Mouse (Mus musculus) forebrain, embryonic 12.5 days (tissue): ENCODE data around the gene Lag3. TPM values are rescaled to one million over a fixed set of nuclear protein-coding genes. Genes with fewer than 3 reads are reported as not detected.

Experiments
- ATAC-seq: fragments of 200-750 bp; cut with Nextera tagmentation; 2 replicates; pipeline ENCODE4 v1.8.0; 2017; ENCODE audit warnings: moderate TSS enrichment; ENCODE audit not compliant: low FRiP score
- H3K27ac ChIP-seq: fragments of 300-500 bp; sonication (generic); 2 replicates; pipeline ENCODE4 v1.5.1; 2016; ENCODE audit warnings: mild to moderate bottlenecking
- H3K27me3 ChIP-seq: fragments of 300-500 bp; sonication (generic); 2 replicates; pipeline ENCODE4 v1.6.1; 2016; ENCODE audit warnings: mild to moderate bottlenecking
- H3K36me3 ChIP-seq: fragments of 300-500 bp; sonication (generic); replicated peaks from 2 replicates; pipeline ENCODE4 v1.6.1; 2016; ENCODE audit warnings: mild to moderate bottlenecking
- H3K4me1 ChIP-seq: fragments of 300-500 bp; sonication (generic); 2 replicates; pipeline ENCODE4 v1.6.1; 2016
- H3K4me2 ChIP-seq: fragments of 300-500 bp; sonication (generic); 2 replicates; pipeline ENCODE4 v1.6.1; 2016; ENCODE audit warnings: mild to moderate bottlenecking, moderate library complexity
- H3K4me3 ChIP-seq: fragments of 300-500 bp; sonication (generic); replicated peaks from 2 replicates; pipeline ENCODE4 v1.5.1; 2016; ENCODE audit warnings: mild to moderate bottlenecking
- H3K9ac ChIP-seq: fragments of 300-500 bp; sonication (generic); 2 replicates; pipeline ENCODE4 v1.6.1; 2016; ENCODE audit warnings: mild to moderate bottlenecking
- H3K9me3 ChIP-seq: fragments of 300-500 bp; sonication (generic); 2 replicates; pipeline ENCODE4 v1.6.1; 2016
- WGBS: fragments of 180-500 bp; shearing (Covaris S2); methylation state at CpG from one replicate; pipeline ENCODE4 v1.1.7; 2016; 5-methylcytosine and 5-hydroxymethylcytosine counted together
- polyA plus RNA-seq: library from polyadenylated mRNA; unstranded; fragments of >200 nt; fragmentation: Nextera tagmentation; extraction: Ambion mirVana; gene quantifications from 2 replicates; pipeline ENCODE4 v1.2.1, GENCODE M21; 2016

The Lag3 gene
- polyA plus RNA-seq, 1 experiment from 2014 or later, result 3.0 TPM

DNA sequence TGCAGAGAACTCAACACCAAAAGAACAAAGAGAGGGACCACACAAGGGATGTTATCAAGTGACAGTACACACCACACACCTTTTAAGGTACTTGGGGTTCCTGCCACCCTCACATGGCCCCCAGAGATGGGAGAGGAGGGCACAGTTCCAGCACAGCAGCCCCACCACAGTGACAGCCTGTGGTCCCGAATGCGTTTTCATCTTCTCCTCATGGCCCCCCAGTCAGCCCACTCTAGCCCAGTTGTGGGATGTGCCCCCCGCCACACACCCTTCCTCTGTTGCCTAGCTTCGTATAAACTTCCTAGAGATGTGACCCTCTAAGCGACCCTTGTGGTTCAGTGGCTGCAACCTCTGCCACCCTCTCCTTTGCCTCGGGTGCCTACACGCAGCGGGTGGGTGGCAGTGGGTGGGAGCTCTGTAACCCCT is 25.5 kb downstream of the Lag3 start:
- Histone ChIP-seq H3K4me2 (no peak overlapping the region), H3K27me3 (peaks cover 2% of the 10 kb centered on the region; the same call in 1 of the 2 replicates), H3K4me1 (no peaks in the 10 kb centered on the region), H3K27ac (no peak overlapping the region), H3K9ac (no peak overlapping the region), H3K36me3 (no peaks in the 10 kb centered on the region), H3K9me3 (no peaks in the 10 kb centered on the region), H3K4me3 (no peak overlapping the region)
- no peak for ATAC-seq
- WGBS, result 97% methylated on average over 8 of the region's 8 CpGs

DNA sequence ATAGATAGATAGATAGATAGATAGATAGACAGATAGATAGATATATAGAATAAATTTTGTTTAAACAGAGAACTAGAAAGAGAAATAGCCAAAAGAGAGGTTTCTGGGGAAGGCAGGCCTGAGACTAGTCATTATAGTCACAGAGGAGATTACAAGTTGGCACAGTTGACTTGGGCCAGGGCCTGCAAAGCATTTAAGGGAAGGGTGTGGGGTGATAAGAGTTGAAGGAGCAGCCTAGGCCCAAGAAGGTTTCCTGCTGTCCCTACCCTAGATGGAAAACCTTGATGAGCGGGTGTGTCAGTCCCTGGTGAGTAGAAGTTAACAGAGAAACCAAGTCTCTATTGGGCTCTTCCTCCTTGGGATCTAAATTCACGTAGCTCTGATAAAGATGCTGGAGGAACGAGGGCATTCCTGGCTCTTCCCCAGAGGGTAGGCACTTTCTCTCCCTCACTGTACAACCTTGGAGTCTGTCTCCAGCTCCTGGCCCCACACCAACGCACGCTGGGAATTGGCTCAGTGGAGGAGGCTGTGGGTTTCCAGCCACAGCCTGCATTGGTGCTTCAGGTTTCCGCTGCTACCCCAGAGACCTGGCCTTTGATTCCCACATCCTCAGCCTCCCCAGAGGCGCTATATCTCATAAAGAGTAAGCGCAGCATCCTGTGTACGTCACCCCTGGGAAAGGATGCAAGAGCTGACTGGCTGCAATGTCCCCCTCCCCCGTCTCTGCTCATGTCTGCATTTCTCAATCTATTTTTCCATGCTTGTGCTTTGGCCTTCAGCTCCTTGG is 26.6 kb downstream of the Lag3 start:
- H3K4me2 ChIP-seq, result no peak overlapping the region
- no peak for ATAC-seq
- WGBS, result 78% methylated on average over 10 of the region's 10 CpGs
- no peaks in the 10 kb centered on the region for H3K36me3 ChIP-seq
- H3K27ac ChIP-seq, result no peak overlapping the region
- H3K27me3 ChIP-seq, result peaks cover 2% of the 10 kb centered on the region; the same call in 1 of the 2 replicates
- H3K9ac ChIP-seq, result no peak overlapping the region
- H3K9me3 ChIP-seq, result no peaks in the 10 kb centered on the region
- no peaks in the 10 kb centered on the region for H3K4me1 ChIP-seq
- no peak overlapping the region for H3K4me3 ChIP-seq

GRCm38 (mm10) chr6:124883351-124883750 is 28.2 kb downstream of the Lag3 start:
- Histone ChIP-seq H3K36me3 (no peaks in the 10 kb centered on the region), H3K4me3 (no peak overlapping the region), H3K9me3 (no peaks in the 10 kb centered on the region), H3K27me3 (peaks cover 2% of the 10 kb centered on the region; the same call in 1 of the 2 replicates), H3K4me2 (no peak overlapping the region), H3K4me1 (no peaks in the 10 kb centered on the region), H3K9ac (no peak overlapping the region), H3K27ac (no peak overlapping the region)
- ATAC-seq, result no peak
- 62% methylated on average over 9 of the region's 10 CpGs for whole genome bisulfite sequencing

- Histone ChIP-seq H3K27me3 (peaks cover 2% of the 10 kb centered on the region; the same call in 1 of the 2 replicates), H3K27ac (no peak overlapping the region), H3K9ac (no peak overlapping the region), H3K4me3 (no peak overlapping the region), H3K4me2 (no peak overlapping the region), H3K36me3 (no peaks in the 10 kb centered on the region), H3K9me3 (no peaks in the 10 kb centered on the region), H3K4me1 (no peaks in the 10 kb centered on the region)
- 94% methylated on average over 9 of the region's 9 CpGs for WGBS
- no peak for ATAC-seq
Measured at GRCm38 (mm10) chr6:124881821-124882220, 29.7 kb downstream of the Lag3 start.

- Histone ChIP-seq H3K4me3 (no peak overlapping the region), H3K27me3 (no peaks in the 10 kb centered on the region), H3K9ac (no peak overlapping the region), H3K36me3 (no peaks in the 10 kb centered on the region), H3K4me1 (no peaks in the 10 kb centered on the region), H3K27ac (no peak overlapping the region), H3K4me2 (no peak overlapping the region), H3K9me3 (no peaks in the 10 kb centered on the region)
- WGBS, result 66% methylated on average over 6 of the region's 6 CpGs
- no peak for ATAC-seq
Measured at GRCm38 (mm10) chr6:124879390-124879789, 32.1 kb downstream of the Lag3 start.

- Histone ChIP-seq H3K27ac (no peak overlapping the region), H3K27me3 (no peaks in the 10 kb centered on the region), H3K4me1 (no peaks in the 10 kb centered on the region), H3K36me3 (no peaks in the 10 kb centered on the region), H3K4me3 (no peak overlapping the region), H3K4me2 (no peak overlapping the region), H3K9me3 (no peaks in the 10 kb centered on the region), H3K9ac (no peak overlapping the region)
- no peak for ATAC-seq
- WGBS, result 69% methylated on average over 2 of the region's 3 CpGs
Measured at GRCm38 (mm10) chr6:124874348-124874747, 37.2 kb downstream of the Lag3 start.

GRCm38 (mm10) chr6:124866560-124866959 is 44.9 kb downstream of the Lag3 start:
- WGBS, result 47% methylated on average over 6 of the region's 7 CpGs
- H3K4me2 ChIP-seq, result no peak overlapping the region
- peaks cover 41% of the 10 kb centered on the region for H3K4me1 ChIP-seq
- no peak for ATAC-seq
- H3K9me3 ChIP-seq, result no peaks in the 10 kb centered on the region
- peaks cover 10% of the 10 kb centered on the region for H3K27me3 ChIP-seq
- no peak overlapping the region for H3K9ac ChIP-seq
- H3K27ac ChIP-seq, result no peak overlapping the region
- no peak overlapping the region for H3K4me3 ChIP-seq
- no peaks in the 10 kb centered on the region for H3K36me3 ChIP-seq

DNA sequence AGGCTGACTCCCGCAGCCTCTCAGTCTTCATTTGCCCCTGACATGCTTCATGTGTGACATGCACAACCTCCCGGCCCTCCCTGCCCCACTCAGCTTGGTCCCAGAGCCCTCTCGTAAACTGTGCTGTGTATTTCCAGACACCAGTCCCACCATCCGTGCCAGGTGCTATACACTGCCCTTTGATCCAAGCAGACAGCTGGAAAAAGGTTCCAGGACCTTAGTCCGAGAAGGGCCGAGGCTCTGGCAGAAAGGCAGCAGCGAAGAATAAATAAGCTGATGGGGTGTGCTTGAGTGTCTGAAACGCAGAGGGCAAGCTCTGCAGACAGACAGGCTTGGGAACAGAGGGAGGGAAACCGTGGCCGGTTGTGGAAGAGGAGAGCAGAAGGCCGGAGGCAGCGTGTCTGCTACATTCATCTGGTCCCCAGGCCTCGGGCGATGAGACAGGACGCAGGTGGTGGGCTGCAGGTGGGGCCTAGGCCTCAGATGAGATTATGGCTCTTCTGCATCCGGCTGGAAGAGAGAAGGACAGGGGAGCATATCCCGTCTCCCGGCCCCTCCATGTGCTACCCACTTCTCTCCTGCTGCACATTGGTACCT is 45.6 kb downstream of the Lag3 start:
- peaks cover 46% of the 10 kb centered on the region for H3K4me1 ChIP-seq
- 69% methylated on average over 18 of the region's 18 CpGs for WGBS
- no peak overlapping the region for H3K4me2 ChIP-seq
- no peak overlapping the region for H3K27ac ChIP-seq
- ATAC-seq, result no peak
- H3K9ac ChIP-seq, result peak overlapping the region; percentile 29; the same call in 1 of the 2 replicates
- H3K9me3 ChIP-seq, result no peaks in the 10 kb centered on the region
- H3K4me3 ChIP-seq, result no peak overlapping the region
- H3K27me3 ChIP-seq, result peaks cover 10% of the 10 kb centered on the region
- no peaks in the 10 kb centered on the region for H3K36me3 ChIP-seq

- Histone ChIP-seq H3K9ac (peak within 1 kb of the TSS; percentile 78), H3K36me3 (no peaks in the 10 kb centered on the region), H3K4me1 (peaks cover 57% of the 10 kb centered on the region), H3K27ac (peak within 1 kb of the TSS; percentile 79), H3K9me3 (no peaks in the 10 kb centered on the region), H3K4me3 (peak within 1 kb of the TSS; percentile 51), H3K4me2 (peak within 1 kb of the TSS; percentile 82), H3K27me3 (peaks cover 19% of the 10 kb centered on the region)
- 1% methylated on average over 32 of the region's 43 CpGs for whole genome bisulfite sequencing
- ATAC-seq, result peak; percentile 78
Measured at GRCm38 (mm10) chr6:124863658-124864298, 47.7 kb downstream of the Lag3 start, which contains the start of gene Gpr162. Gene Gpr162, minus strand, starts transcription at chr6:124863983.

- Histone ChIP-seq H3K27ac (peak overlapping the region; percentile 79), H3K4me1 (peaks cover 62% of the 10 kb centered on the region), H3K9me3 (no peaks in the 10 kb centered on the region), H3K9ac (peak overlapping the region; percentile 78), H3K4me3 (peak overlapping the region; percentile 51), H3K27me3 (peaks cover 24% of the 10 kb centered on the region), H3K4me2 (peak overlapping the region; percentile 82), H3K36me3 (no peaks in the 10 kb centered on the region)
- peak; percentile 25; the same call in 1 of the 2 replicates for ATAC-seq
- WGBS, result under 1% methylated on average over 12 of the region's 16 CpGs
Measured at GRCm38 (mm10) chr6:124863125-124863657, 48.3 kb downstream of the Lag3 start.

DNA sequence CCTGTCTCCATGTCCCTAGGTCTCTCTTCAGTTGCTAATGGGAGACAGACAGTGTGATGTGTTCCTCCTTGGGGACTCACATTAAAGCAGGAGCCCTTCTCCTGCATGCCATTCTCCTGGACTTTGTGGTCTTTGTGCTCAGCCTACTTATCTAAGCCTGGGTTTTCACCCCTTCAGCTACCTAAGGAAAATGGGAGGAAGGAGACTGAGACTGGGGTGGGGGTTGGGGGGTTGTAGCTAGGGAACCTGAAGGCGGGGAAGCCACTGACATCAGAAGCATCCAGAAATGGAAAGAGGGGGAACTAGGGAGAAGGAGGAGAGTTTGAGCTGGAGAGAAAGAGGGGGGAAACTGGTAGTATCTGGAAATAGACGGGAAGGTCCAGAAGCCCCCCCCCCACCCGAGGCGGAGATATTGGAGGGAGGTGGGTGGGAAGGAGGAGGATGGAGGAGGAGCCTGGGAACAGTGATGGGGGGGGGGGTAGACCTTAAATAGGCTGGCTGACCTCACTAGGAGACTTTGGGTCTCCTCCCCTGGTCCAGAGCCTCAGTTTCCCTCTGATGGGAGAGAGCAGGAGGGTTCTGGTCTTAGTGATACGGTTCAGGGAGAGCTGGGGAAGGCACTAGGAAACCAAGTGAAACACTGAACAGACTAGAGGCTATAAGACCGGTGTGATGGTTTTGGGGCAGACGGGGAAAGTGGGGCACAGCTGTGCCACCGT is 48.9 kb downstream of the Lag3 start:
- Histone ChIP-seq H3K9ac (peak overlapping the region; percentile 78), H3K9me3 (no peaks in the 10 kb centered on the region), H3K4me3 (peak overlapping the region; percentile 51), H3K36me3 (no peaks in the 10 kb centered on the region), H3K4me1 (peaks cover 68% of the 10 kb centered on the region), H3K27me3 (peaks cover 24% of the 10 kb centered on the region), H3K4me2 (peak overlapping the region; percentile 82), H3K27ac (peak overlapping the region; percentile 79)
- 8% methylated on average over 6 of the region's 8 CpGs for WGBS
- ATAC-seq, result no peak

GRCm38 (mm10) chr6:124861802-124862201 is 49.7 kb downstream of the Lag3 start:
- Histone ChIP-seq H3K4me2 (peak overlapping the region; percentile 82), H3K27ac (no peak overlapping the region), H3K9me3 (no peaks in the 10 kb centered on the region), H3K4me3 (no peak overlapping the region), H3K36me3 (no peaks in the 10 kb centered on the region), H3K9ac (no peak overlapping the region), H3K4me1 (peaks cover 70% of the 10 kb centered on the region), H3K27me3 (peaks cover 24% of the 10 kb centered on the region)
- 25% methylated on average over 3 of the region's 3 CpGs for WGBS
- ATAC-seq, result no peak
